Mouse (Mus musculus) small intestine, adult 2 months (tissue): ENCODE results near the gene Apbb2. TPM values are rescaled to one million over a fixed set of nuclear protein-coding genes. Genes with fewer than 3 reads are reported as not detected.

Experiments
- H3K27ac ChIP-seq: fragments of 200-500 bp; 2 replicates; pipeline ENCODE4 v1.5.1; 2012; ENCODE audit warnings: low read depth, low read length, control low read depth, inconsistent platforms; ENCODE audit not compliant: insufficient read depth
- H3K27me3 ChIP-seq: fragments of 200-500 bp; 2 replicates; pipeline ENCODE4 v1.6.1; 2012; ENCODE audit warnings: mild to moderate bottlenecking, moderate library complexity, low read length, inconsistent platforms; ENCODE audit not compliant: control insufficient read depth, insufficient read depth
- H3K36me3 ChIP-seq: fragments of 200-500 bp; 2 replicates; pipeline ENCODE4 v1.6.1; 2012; ENCODE audit warnings: mild to moderate bottlenecking, low read length, control low read depth, inconsistent platforms; ENCODE audit not compliant: control insufficient read depth, insufficient read depth
- H3K4me1 ChIP-seq: fragments of 200-500 bp; 2 replicates; pipeline ENCODE4 v1.6.1; 2012; ENCODE audit warnings: low read length, inconsistent platforms, mixed read lengths; ENCODE audit not compliant: control insufficient read depth, insufficient read depth, insufficient read length
- H3K4me3 ChIP-seq: fragments of 200-500 bp; 2 replicates; pipeline ENCODE4 v1.5.1; 2012; ENCODE audit warnings: low read depth, mild to moderate bottlenecking, control low read depth, inconsistent platforms, low read length, moderate library complexity
- CTCF ChIP-seq: fragments of 200-500 bp; IDR thresholded peaks from 2 replicates; pipeline ENCODE4 v1.5.1; 2012; ENCODE audit warnings: low read depth, mild to moderate bottlenecking, control low read depth, inconsistent platforms, low read length, moderate library complexity, mixed read lengths; ENCODE audit not compliant: insufficient replicate concordance, insufficient read length; ENCODE audit errors: extremely low read depth
- POLR2A ChIP-seq: fragments of 200-500 bp; IDR thresholded peaks from 2 replicates; pipeline ENCODE4 v1.6.1; 2012; ENCODE audit warnings: low read depth, mild to moderate bottlenecking, control low read depth, inconsistent platforms, low read length, moderate library complexity
- WGBS: fragments of 180-500 bp; shearing (Covaris S2); methylation state at CpG from one replicate; pipeline ENCODE4 v1.1.7; 2018; 5-methylcytosine and 5-hydroxymethylcytosine counted together
- polyA plus RNA-seq: library from polyadenylated mRNA; depleted of rRNA; stranded (reverse); fragments of >200 nt; gene quantifications from 2 replicates; pipeline ENCODE4 v1.2.3, GENCODE M21; 2012

The Apbb2 gene
- polyA plus RNA-seq, 1 experiment, result 8.3 TPM

DNA sequence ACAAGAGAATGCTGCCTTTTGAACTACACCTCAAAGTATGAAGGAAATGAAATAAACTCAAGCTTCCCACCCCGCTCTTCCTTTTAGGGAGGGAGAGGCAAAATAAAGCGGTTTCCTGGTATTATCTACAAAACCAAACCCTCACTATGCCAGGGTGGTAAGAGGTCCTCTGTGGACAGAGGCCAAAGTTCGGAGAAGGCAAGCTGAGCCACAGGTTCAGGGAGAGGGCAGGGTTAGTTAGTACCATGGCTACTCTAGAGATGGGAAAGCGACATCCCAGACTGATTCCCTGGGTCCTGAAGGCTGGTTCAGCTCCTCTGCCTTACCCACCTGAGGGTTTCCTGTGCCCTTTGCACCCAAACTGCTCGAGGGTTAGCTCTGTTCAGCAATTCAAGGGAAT, 159.7 kb downstream of the Apbb2 start:
- Histone ChIP-seq H3K27me3 (no peaks in the 10 kb centered on the region), H3K27ac (no peak overlapping the region)

DNA sequence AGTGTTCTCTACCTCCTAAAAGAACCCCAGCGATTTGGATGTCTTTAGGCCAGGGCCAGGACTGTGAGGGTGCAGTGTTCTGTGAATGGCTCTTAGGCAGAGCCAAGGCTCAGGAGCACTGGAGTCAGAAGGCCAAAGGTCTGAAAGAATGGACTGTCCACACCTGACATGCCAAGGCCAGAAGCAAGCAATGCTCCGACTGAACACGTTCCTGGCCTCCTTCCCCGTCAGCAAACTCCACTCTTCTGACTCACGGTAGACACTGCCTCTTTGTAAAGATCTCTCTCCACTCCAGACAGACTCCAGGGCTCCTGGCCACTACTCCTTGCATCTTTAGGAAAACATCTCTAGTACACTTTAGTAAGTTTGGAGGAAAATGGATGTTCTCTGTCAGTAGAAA, 163.3 kb downstream of the Apbb2 start:
- WGBS, result 84% methylated on average over 5 of the region's 5 CpGs
- no peak overlapping the region for H3K27ac ChIP-seq
- peaks cover 3% of the 10 kb centered on the region; the same call in 1 of the 2 replicates for H3K36me3 ChIP-seq
- TF ChIP-seq CTCF (no peak), POLR2A (no peak)
- H3K4me1 ChIP-seq, result no peaks in the 10 kb centered on the region
- H3K4me3 ChIP-seq, result no peak overlapping the region
- H3K27me3 ChIP-seq, result no peaks in the 10 kb centered on the region

More for the DNA sequence above, 159.7 kb downstream of the Apbb2 start:
- 45% methylated on average over 5 of the region's 5 CpGs for WGBS
- no peak for TF ChIP-seq POLR2A
- TF ChIP-seq CTCF, result no peak
- H3K4me1 ChIP-seq, result no peaks in the 10 kb centered on the region
- peaks cover 2% of the 10 kb centered on the region; the same call in 1 of the 2 replicates for H3K36me3 ChIP-seq
- H3K4me3 ChIP-seq, result no peak overlapping the region

DNA sequence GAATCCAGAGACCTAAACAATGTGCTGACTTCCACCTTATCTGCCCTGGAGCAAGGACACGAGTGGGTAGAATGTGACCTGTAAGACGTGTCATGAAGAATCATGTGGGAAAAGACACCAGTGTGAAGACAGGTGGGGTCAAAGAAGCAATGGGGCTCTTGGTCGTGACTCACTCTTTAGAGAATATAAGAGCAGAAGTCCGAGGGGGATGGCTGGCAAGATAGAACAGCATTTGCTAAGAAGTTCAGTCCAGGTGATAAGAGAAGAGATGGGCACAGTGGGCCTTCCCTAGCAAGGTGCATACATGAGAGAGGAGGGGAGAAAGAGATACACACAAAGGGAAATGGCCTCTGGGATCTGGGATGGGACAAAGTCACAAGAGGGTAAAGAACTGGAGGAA, 163.8 kb downstream of the Apbb2 start:
- no peak overlapping the region for H3K27ac ChIP-seq
- H3K27me3 ChIP-seq, result no peaks in the 10 kb centered on the region
- H3K36me3 ChIP-seq, result 0 out of 2 replicates have a peak, but pooled peaks cover 3% of the 10 kb centered on the region
- no peak overlapping the region for H3K4me3 ChIP-seq
- TF ChIP-seq CTCF (no peak), POLR2A (no peak)
- no peaks in the 10 kb centered on the region for H3K4me1 ChIP-seq
- WGBS, result 86% methylated on average over 4 of the region's 4 CpGs

DNA sequence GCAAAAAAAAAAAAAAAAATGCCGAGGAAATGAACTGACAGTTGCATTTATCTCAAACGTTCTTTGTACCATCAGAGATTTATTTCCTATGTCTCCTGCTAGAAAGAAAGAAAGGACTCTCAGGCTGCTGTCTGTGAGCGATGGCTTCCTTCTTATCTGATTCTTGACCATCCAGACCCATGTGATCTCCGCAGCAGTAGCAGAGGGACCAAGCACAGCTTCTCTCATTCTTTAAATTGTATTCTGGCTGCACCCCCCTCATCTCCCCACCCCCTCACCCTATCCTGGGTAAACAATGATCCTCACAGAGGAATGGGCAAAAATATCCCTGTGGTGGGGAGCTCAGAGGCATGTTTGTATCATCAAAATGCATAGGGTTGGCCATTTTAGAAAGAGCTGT, 165.5 kb downstream of the Apbb2 start:
- Histone ChIP-seq H3K27me3 (no peaks in the 10 kb centered on the region), H3K27ac (no peak overlapping the region), H3K4me1 (no peaks in the 10 kb centered on the region), H3K36me3 (peaks cover 5% of the 10 kb centered on the region; the same call in 1 of the 2 replicates), H3K4me3 (no peak overlapping the region)
- TF ChIP-seq POLR2A, result no peak
- no peak for TF ChIP-seq CTCF
- 45% methylated on average over 4 of the region's 4 CpGs for WGBS

DNA sequence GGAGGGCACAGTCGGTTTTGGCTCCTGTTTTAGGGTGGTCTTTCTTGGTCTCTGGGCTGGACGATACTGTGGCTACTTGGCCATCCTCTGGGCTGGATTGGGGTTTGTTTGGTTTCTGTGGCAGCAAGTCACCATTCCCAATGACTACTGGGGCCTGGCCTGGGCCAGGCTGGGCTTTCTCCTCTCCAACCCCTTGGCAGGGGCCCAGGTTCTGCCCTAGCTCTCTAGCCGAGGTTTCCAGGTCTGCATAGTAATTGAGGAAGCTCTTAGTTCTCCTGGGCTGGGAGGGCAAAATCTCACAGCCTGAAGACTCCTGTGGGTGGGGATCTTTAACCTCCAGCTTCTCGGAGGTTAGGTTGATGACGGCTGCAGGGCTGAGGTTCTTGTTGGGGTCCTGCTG, 167.0 kb downstream of the Apbb2 start:
- Histone ChIP-seq H3K36me3 (peaks cover 5% of the 10 kb centered on the region; the same call in 1 of the 2 replicates), H3K27me3 (no peaks in the 10 kb centered on the region), H3K4me1 (no peaks in the 10 kb centered on the region), H3K27ac (no peak overlapping the region), H3K4me3 (no peak overlapping the region)
- TF ChIP-seq POLR2A, result no peak
- TF ChIP-seq CTCF, result no peak
- 77% methylated on average over 5 of the region's 5 CpGs for WGBS

DNA sequence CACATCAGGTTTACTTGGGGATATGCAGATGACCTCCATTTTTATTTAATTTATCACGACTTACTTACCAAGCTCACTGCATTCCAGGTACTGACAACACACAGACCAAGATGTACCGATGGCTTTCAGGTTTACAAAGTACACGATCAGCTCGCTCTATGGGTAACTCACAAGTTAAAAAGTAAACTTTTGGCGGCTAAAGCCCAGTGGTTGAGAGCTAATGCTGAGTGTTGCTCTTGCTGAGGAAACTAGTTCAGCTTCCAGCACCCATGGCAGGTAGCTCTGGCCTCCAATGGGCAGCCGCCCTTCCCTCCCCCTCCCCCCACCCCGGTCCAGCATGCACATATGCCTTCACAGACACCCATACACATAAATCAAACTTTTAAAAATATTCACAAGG, 173.1 kb downstream of the Apbb2 start:
- Histone ChIP-seq H3K27me3 (no peaks in the 10 kb centered on the region), H3K27ac (no peak overlapping the region), H3K4me3 (no peak overlapping the region), H3K36me3 (peaks cover 2% of the 10 kb centered on the region; the same call in 1 of the 2 replicates), H3K4me1 (no peaks in the 10 kb centered on the region)
- TF ChIP-seq POLR2A (no peak), CTCF (no peak)
- 87% methylated on average over 7 of the region's 7 CpGs for WGBS

DNA sequence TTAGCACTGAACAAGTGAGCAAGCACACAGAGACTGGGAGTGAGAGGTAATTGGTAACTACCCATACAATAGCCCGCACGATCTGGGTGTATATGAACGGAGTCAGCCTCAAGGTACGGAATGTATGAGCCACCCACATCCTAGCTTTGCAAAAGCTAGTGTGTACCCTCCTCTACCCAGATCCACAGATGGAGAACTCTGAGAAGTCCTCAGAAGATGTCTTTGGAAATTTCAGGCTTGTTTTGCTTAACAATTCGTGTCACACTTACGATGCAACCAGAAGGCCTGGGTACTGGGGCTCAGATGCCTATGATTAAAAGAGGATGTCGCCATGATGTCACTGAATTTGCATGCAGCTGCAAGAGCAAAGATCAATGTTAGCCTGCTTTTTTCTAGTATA, 176.3 kb downstream of the Apbb2 start:
- H3K4me3 ChIP-seq, result no peak overlapping the region
- no peaks in the 10 kb centered on the region; the same call in 1 of the 2 replicates for H3K36me3 ChIP-seq
- WGBS, result 93% methylated on average over 7 of the region's 7 CpGs
- no peak for TF ChIP-seq POLR2A
- TF ChIP-seq CTCF, result no peak
- H3K4me1 ChIP-seq, result no peaks in the 10 kb centered on the region
- no peak overlapping the region for H3K27ac ChIP-seq
- H3K27me3 ChIP-seq, result no peaks in the 10 kb centered on the region

DNA sequence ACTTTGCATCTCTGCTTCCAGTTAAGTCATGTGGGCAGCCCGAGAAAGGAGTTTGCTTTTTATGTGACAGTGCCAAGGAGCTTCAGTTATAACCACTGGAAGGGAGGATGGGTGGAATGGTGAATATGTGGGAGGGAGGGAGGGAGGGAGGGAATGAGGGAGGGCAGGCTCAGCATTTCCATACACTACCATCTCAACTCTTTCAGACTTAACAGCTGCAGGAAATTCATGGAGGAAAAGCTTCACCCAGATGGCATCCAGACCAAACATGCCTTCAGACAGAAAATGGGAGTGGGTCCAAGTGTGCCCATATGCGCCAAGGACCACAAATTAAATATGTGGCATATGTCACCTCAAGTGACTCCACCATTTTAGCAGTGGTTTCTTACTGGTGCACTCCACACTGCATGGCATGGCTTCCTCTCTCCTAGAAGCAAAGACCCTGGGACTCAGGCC, 181.8 kb downstream of the Apbb2 start:
- Histone ChIP-seq H3K4me3 (no peak overlapping the region), H3K4me1 (no peaks in the 10 kb centered on the region), H3K36me3 (no peaks in the 10 kb centered on the region; the same call in 1 of the 2 replicates), H3K27me3 (no peaks in the 10 kb centered on the region), H3K27ac (no peak overlapping the region)
- TF ChIP-seq POLR2A, result no peak
- TF ChIP-seq CTCF, result no peak
- WGBS, result 89% methylated on average over 2 of the region's 2 CpGs
